Mouse (Mus musculus): Measurements from ENCODE around the gene Dcaf7.

The Dcaf7 gene

GRCm38 (mm10) chr11:106106047-106106587, 69.4 kb downstream of the Dcaf7 start:
- no peak for DNase-seq (ENCODE audit: low spot score in 2 of 2)
